Mouse (Mus musculus) lung, postnatal 4 days (tissue): ENCODE results near the gene Pebp1.

Experiments
- DNase-seq, 2 experiments: peaks; one replicate each; pipeline ENCODE4 v3.0.0; 2021

Gene Pebp1

DNA sequence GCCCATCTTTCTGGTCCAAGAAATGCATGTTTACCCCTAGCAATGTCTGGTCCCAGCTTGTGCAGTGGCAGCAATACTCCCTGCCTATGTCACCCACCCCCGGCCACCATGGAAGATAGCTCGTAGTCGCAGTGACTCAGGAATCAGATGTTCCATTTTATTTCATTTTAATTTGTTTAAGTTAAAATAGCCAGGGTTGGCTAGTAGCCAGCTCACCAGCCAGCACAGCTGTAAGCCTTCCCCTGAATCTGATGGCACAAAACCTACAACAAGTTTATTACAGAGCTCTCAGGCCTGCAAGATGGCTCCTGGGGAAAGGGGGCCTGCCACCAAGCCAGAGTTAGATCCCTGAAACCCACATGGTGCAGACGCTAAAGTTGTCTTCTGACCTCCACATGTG, 48.3 kb downstream of the Pebp1 start:
- no peak for DNase-seq

DNA sequence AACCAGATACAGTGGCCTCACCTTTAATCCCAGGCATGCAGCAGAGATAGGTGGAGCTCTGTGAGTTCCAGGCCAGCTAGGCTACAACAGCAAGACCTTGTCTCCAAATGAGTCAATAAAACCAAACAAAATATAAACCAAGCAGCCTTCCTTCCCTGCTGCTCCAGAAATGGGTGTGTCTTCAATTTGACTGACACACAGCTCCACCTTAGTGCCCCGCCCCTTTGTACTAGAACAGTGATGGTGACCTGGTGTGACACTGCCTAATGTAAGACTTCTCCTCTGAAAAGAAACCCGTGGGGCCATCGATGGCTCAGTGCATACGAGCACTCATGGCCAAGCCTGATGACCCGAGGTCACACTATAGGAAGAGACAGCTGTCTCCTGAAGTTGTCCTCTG, 50.9 kb downstream of the Pebp1 start:
- no peak for DNase-seq
